ENCODE assay signal across 9 mouse cellular contexts in the genomic region with DNA sequence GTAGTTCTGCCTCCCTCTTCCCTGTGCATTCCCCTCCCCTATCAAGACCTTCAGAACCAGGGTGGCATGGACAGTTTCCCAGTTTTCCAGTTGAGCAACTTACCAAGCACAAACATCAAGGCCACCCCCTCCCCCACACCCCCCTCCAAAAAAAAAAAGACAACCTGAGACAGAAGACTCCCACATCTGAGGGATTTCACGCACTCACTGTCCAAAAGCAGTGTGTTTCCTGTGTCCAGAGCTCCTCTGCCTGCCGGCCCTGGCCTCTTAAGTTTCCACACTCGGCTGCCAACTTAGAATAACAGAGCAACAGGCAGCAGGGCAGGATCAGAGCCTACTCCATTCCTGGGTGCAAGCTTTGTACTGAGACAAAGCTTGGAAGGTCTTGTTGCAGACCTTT.
DNase-seq lines count a peak whose midpoint lies in the region; ATAC-seq and TF ChIP-seq lines count a peak whose summit lies in the region.
"Had no signal": no experiment of that assay in that cellular context is flagged by ENCODE, and none has a peak within 500 bp of the region (broad histone marks: within the 10 kb centered on the region; RNA-seq: fewer than 3 reads in every experiment).

No protein-coding gene starts in this region.

- no peaks in the 10 kb centered on the region for H3K27me3 ChIP-seq in intestine, postnatal 0 days (replicated peaks; ENCODE audit: control insufficient read depth, insufficient read depth, low read length)
- no peaks in the 10 kb centered on the region for H3K27me3 ChIP-seq in midbrain, embryonic 16.5 days (ENCODE audit: control insufficient read depth, insufficient read depth, low read depth, low read length)

- no peaks in the 10 kb centered on the region for H3K9me3 ChIP-seq in intestine, postnatal 0 days (ENCODE audit: control insufficient read depth)
- peaks cover 3% of the 10 kb centered on the region; the same call in 1 of the 2 replicates for H3K9me3 ChIP-seq in midbrain, embryonic 16.5 days (replicated peaks; ENCODE audit: control insufficient read depth, low read length, poor library complexity, severe bottlenecking)

- ATAC-seq in intestine, postnatal 0 days, result peak; percentile 50
- no peak for ATAC-seq in midbrain, embryonic 16.5 days

- H3K4me2 ChIP-seq in intestine, postnatal 0 days (replicated peaks; ENCODE audit: low read depth), result peak overlapping the region; percentile 28; the same call in 1 of the 2 replicates
- H3K4me2 ChIP-seq in midbrain, embryonic 16.5 days (ENCODE audit: low read length), result no peak overlapping the region

- WGBS in intestine, postnatal 0 days, result 45% methylated on average over 3 of the region's 3 CpGs
- 63% methylated on average over 3 of the region's 3 CpGs for WGBS in midbrain, embryonic 16.5 days

- peaks cover 16% of the 10 kb centered on the region for H3K36me3 ChIP-seq in intestine, postnatal 0 days (ENCODE audit: control insufficient read depth, insufficient read depth)
- no peaks in the 10 kb centered on the region for H3K36me3 ChIP-seq in midbrain, embryonic 16.5 days (ENCODE audit: control insufficient read depth, insufficient read depth, low read length)

- no peak overlapping the region for H3K9ac ChIP-seq in intestine, postnatal 0 days (ENCODE audit: low read depth, low read length)
- H3K9ac ChIP-seq in midbrain, embryonic 16.5 days (ENCODE audit: low read depth, low read length), result no peak overlapping the region

- no peak overlapping the region for H3K4me3 ChIP-seq in intestine, postnatal 0 days (ENCODE audit: low read depth, low read length)
- H3K4me3 ChIP-seq in midbrain, embryonic 16.5 days (ENCODE audit: low read depth, low read length), result no peak overlapping the region

- DNase-seq in gastrocnemius, adult 18-20 months (ENCODE audit: low spot score), result peak; percentile 12
- no peak for DNase-seq in gastrocnemius, postnatal 10 days
- peak; percentile 24 for DNase-seq in NIH3T3 (ENCODE audit: low read depth)
- peak; percentile 35 for DNase-seq in lung, postnatal 14 days
- DNase-seq in B cell, adult 2 months, result no peak
- DNase-seq in cerebellum, postnatal 14 days, result no peak
- DNase-seq: thymus, postnatal 25 days had no signal

- peaks cover 10% of the 10 kb centered on the region; the same call in 1 of the 2 replicates for H3K4me1 ChIP-seq in intestine, postnatal 0 days (replicated peaks; ENCODE audit: control insufficient read depth, insufficient read depth, low read length)
- no peaks in the 10 kb centered on the region for H3K4me1 ChIP-seq in midbrain, embryonic 16.5 days (ENCODE audit: control insufficient read depth, insufficient read depth, low read length)

- TF ChIP-seq CTCF in intestine, postnatal 0 days (IDR thresholded peaks at IDR 0.05; ENCODE audit: low read depth), result no peak

- H3K27ac ChIP-seq in intestine, postnatal 0 days (ENCODE audit: low read depth, low read length), result peak overlapping the region; percentile 58
- H3K27ac ChIP-seq in midbrain, embryonic 16.5 days (ENCODE audit: low read length), result no peak overlapping the region

Comparison
In these comparisons a context has a peak if more than half of its experiments do, and no peak if none do; other contexts are left out.
1. DNase-seq: peak in gastrocnemius, adult 18-20 months (single experiment), NIH3T3 (single experiment) and lung, postnatal 14 days (single experiment); none in gastrocnemius, postnatal 10 days (single experiment), B cell, adult 2 months (0 of 2) and cerebellum, postnatal 14 days (0 of 2).